Mouse (Mus musculus) limb, embryonic 11.5 days (tissue): ENCODE results near the gene Pacrg. TPM values are rescaled to one million over a fixed set of nuclear protein-coding genes. Genes with fewer than 3 reads are reported as not detected.

Experiments
- ATAC-seq: fragments of 200-750 bp; cut with Nextera tagmentation; 2 replicates; pipeline ENCODE4 v1.8.0; 2017; ENCODE audit warnings: low read depth; ENCODE audit not compliant: insufficient number of reproducible peaks, low FRiP score, low TSS enrichment
- DNase-seq: peaks from one replicate; pipeline ENCODE4 v3.0.0-alpha.2; 2015; ENCODE audit warnings: low spot score
- H3K27ac ChIP-seq: fragments of 300-500 bp; sonication (generic); replicated peaks from 2 replicates; pipeline ENCODE4 v1.5.1; 2014; ENCODE audit warnings: low read depth, mild to moderate bottlenecking, low read length
- H3K27me3 ChIP-seq: fragments of 300-500 bp; sonication (generic); 2 replicates; pipeline ENCODE4 v1.6.1; 2014; ENCODE audit warnings: mild to moderate bottlenecking, low read length, mixed read lengths; ENCODE audit not compliant: control insufficient read depth, insufficient read depth
- H3K36me3 ChIP-seq: fragments of 300-500 bp; sonication (generic); 2 replicates; pipeline ENCODE4 v1.6.1; 2014; ENCODE audit warnings: mild to moderate bottlenecking, low read length, moderate library complexity, mixed read lengths; ENCODE audit not compliant: control insufficient read depth, insufficient read depth
- H3K4me1 ChIP-seq: fragments of 300-500 bp; sonication (generic); 2 replicates; pipeline ENCODE4 v1.6.1; 2014; ENCODE audit warnings: low read length, mixed read lengths; ENCODE audit not compliant: control insufficient read depth, insufficient read depth
- H3K4me2 ChIP-seq: fragments of 300-500 bp; sonication (generic); 2 replicates; pipeline ENCODE4 v1.6.1; 2014; ENCODE audit warnings: low read depth, mild to moderate bottlenecking, moderate library complexity; ENCODE audit not compliant: severe bottlenecking
- H3K4me3 ChIP-seq: fragments of 300-500 bp; sonication (generic); 2 replicates; pipeline ENCODE4 v1.5.1; 2014; ENCODE audit warnings: low read depth, low read length
- H3K9ac ChIP-seq: fragments of 300-500 bp; sonication (generic); 2 replicates; pipeline ENCODE4 v1.6.1; 2014; ENCODE audit warnings: mild to moderate bottlenecking, low read length
- H3K9me3 ChIP-seq: fragments of 300-500 bp; sonication (generic); 2 replicates; pipeline ENCODE4 v1.6.1; 2016; ENCODE audit warnings: low read length; ENCODE audit not compliant: control insufficient read depth
- WGBS: fragments of 180-500 bp; shearing (Covaris S2); extraction: QIAGEN DNeasy Blood & Tissue Kit; methylation state at CpG from one replicate; pipeline ENCODE4 v1.1.7; 2014; 5-methylcytosine and 5-hydroxymethylcytosine counted together
- polyA plus RNA-seq: library from polyadenylated mRNA; unstranded; fragments of >200 nt; fragmentation: Nextera tagmentation; extraction: Ambion mirVana; gene quantifications from 2 replicates; pipeline ENCODE4 v1.2.1, GENCODE M21; 2014

Pacrg gene
- polyA plus RNA-seq, 1 experiment from 2014 or later: 1.3 TPM

GRCm38 (mm10) chr17:10626299-10627095 is 213.6 kb downstream of the Pacrg start:
- no peak overlapping the region for H3K27ac ChIP-seq
- H3K27me3 ChIP-seq: no peaks in the 10 kb centered on the region
- H3K36me3 ChIP-seq: no peaks in the 10 kb centered on the region
- H3K4me2 ChIP-seq: no peak overlapping the region
- H3K4me1 ChIP-seq: no peaks in the 10 kb centered on the region
- H3K9ac ChIP-seq: no peak overlapping the region
- ATAC-seq (no peak), DNase-seq (no peak)
- 74% methylated on average over 13 of the region's 13 CpGs for WGBS
- H3K9me3 ChIP-seq: no peaks in the 10 kb centered on the region
- no peak overlapping the region for H3K4me3 ChIP-seq

GRCm38 (mm10) chr17:10624699-10625424 is 215.2 kb downstream of the Pacrg start:
- no peaks in the 10 kb centered on the region for H3K9me3 ChIP-seq
- no peak overlapping the region for H3K4me2 ChIP-seq
- DNase-seq: no peak
- ATAC-seq: no peak
- H3K4me1 ChIP-seq: no peaks in the 10 kb centered on the region
- H3K4me3 ChIP-seq: no peak overlapping the region
- H3K27ac ChIP-seq: no peak overlapping the region
- H3K9ac ChIP-seq: no peak overlapping the region
- no peaks in the 10 kb centered on the region for H3K27me3 ChIP-seq
- H3K36me3 ChIP-seq: no peaks in the 10 kb centered on the region
- 88% methylated on average over 6 of the region's 6 CpGs for WGBS

- Histone ChIP-seq H3K4me2 (no peak overlapping the region), H3K9me3 (no peaks in the 10 kb centered on the region), H3K4me1 (no peaks in the 10 kb centered on the region), H3K27me3 (no peaks in the 10 kb centered on the region), H3K36me3 (no peaks in the 10 kb centered on the region), H3K9ac (no peak overlapping the region), H3K4me3 (no peak overlapping the region), H3K27ac (no peak overlapping the region)
- DNase-seq (no peak), ATAC-seq (no peak)
- 60% methylated on average over 2 of the region's 2 CpGs for WGBS
Measured at GRCm38 (mm10) chr17:10620621-10621020, 219.5 kb downstream of the Pacrg start.

GRCm38 (mm10) chr17:10619881-10620280 is 220.2 kb downstream of the Pacrg start:
- no peak overlapping the region for H3K4me2 ChIP-seq
- DNase-seq (no peak), ATAC-seq (no peak)
- H3K27me3 ChIP-seq: no peaks in the 10 kb centered on the region
- WGBS: 71% methylated on average over 3 of the region's 3 CpGs
- no peak overlapping the region for H3K9ac ChIP-seq
- no peak overlapping the region for H3K4me3 ChIP-seq
- no peaks in the 10 kb centered on the region for H3K9me3 ChIP-seq
- H3K36me3 ChIP-seq: no peaks in the 10 kb centered on the region
- no peak overlapping the region for H3K27ac ChIP-seq
- H3K4me1 ChIP-seq: no peaks in the 10 kb centered on the region

GRCm38 (mm10) chr17:10617656-10618055 is 222.5 kb downstream of the Pacrg start:
- no peak overlapping the region for H3K4me2 ChIP-seq
- no peak overlapping the region for H3K9ac ChIP-seq
- no peak overlapping the region for H3K27ac ChIP-seq
- H3K36me3 ChIP-seq: no peaks in the 10 kb centered on the region
- DNase-seq: no peak
- no peaks in the 10 kb centered on the region for H3K9me3 ChIP-seq
- no peaks in the 10 kb centered on the region for H3K4me1 ChIP-seq
- no peak overlapping the region for H3K4me3 ChIP-seq
- WGBS: 66% methylated on average over 4 of the region's 4 CpGs
- H3K27me3 ChIP-seq: no peaks in the 10 kb centered on the region
- no peak for ATAC-seq

- 90% methylated on average over 7 of the region's 7 CpGs for WGBS
- no peak overlapping the region for H3K4me2 ChIP-seq
- no peaks in the 10 kb centered on the region for H3K27me3 ChIP-seq
- no peak overlapping the region for H3K4me3 ChIP-seq
- DNase-seq: no peak
- H3K9ac ChIP-seq: no peak overlapping the region
- H3K9me3 ChIP-seq: no peaks in the 10 kb centered on the region
- no peaks in the 10 kb centered on the region for H3K36me3 ChIP-seq
- no peaks in the 10 kb centered on the region for H3K4me1 ChIP-seq
- H3K27ac ChIP-seq: no peak overlapping the region
- no peak for ATAC-seq
Measured at GRCm38 (mm10) chr17:10615611-10616010, 224.5 kb downstream of the Pacrg start.

GRCm38 (mm10) chr17:10614696-10615095 is 225.4 kb downstream of the Pacrg start:
- no peaks in the 10 kb centered on the region for H3K4me1 ChIP-seq
- ATAC-seq: no peak
- H3K27ac ChIP-seq: no peak overlapping the region
- WGBS: 75% methylated on average over 6 of the region's 6 CpGs
- no peak overlapping the region for H3K4me2 ChIP-seq
- no peaks in the 10 kb centered on the region for H3K9me3 ChIP-seq
- no peaks in the 10 kb centered on the region for H3K27me3 ChIP-seq
- H3K9ac ChIP-seq: no peak overlapping the region
- H3K4me3 ChIP-seq: no peak overlapping the region
- DNase-seq: no peak
- no peaks in the 10 kb centered on the region for H3K36me3 ChIP-seq

GRCm38 (mm10) chr17:10611626-10612025 is 228.5 kb downstream of the Pacrg start:
- Histone ChIP-seq H3K4me1 (no peaks in the 10 kb centered on the region), H3K4me3 (no peak overlapping the region), H3K4me2 (no peak overlapping the region), H3K27ac (no peak overlapping the region), H3K36me3 (no peaks in the 10 kb centered on the region), H3K9ac (no peak overlapping the region), H3K9me3 (no peaks in the 10 kb centered on the region), H3K27me3 (no peaks in the 10 kb centered on the region)
- DNase-seq (no peak), ATAC-seq (no peak)
- 57% methylated on average over 3 of the region's 3 CpGs for WGBS
